Comparison of ENCODE assay signal across 28 mouse cellular contexts in the genomic region with DNA sequence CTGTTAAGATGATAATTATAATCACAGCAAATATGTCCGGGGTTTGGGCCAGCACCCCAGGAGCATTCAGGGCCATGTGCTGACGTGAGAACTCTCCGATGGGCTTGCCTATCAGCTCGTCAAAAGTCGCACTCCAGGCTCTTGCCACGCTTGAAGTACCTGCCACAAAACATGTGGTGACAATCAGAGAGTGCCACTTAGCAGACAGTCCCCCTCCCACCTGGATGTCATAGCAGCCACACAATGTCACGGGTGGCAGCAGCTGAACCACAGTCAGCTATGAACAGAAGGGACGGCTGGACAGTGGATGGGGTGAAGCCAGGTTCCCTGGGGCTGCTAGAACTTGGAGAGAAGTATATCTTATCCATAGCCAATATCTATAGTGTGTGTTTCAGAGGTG. TPM values are rescaled to one million over a fixed set of nuclear protein-coding genes. Genes with fewer than 3 reads are reported as not detected.
DNase-seq lines count a peak whose midpoint lies in the region; ATAC-seq lines count a peak whose summit lies in the region.
"Had no signal": no experiment of that assay in that cellular context is flagged by ENCODE, and none has a peak within 500 bp of the region (broad histone marks: within the 10 kb centered on the region; RNA-seq: fewer than 3 reads in every experiment).

No protein-coding gene starts in this region.

- no peaks in the 10 kb centered on the region for H3K27me3 ChIP-seq in kidney, embryonic 16.5 days (ENCODE audit: insufficient read depth, low read length)
- no peaks in the 10 kb centered on the region for H3K27me3 ChIP-seq in heart, embryonic 14.5 days (ENCODE audit: control insufficient read depth, insufficient read depth, low read length)
- H3K27me3 ChIP-seq: embryonic facial prominence, embryonic 15.5 days; forebrain, embryonic 12.5 days; hindbrain, embryonic 12.5 days; liver, embryonic 12.5 days; megakaryocyte, embryonic 14.5 days; midbrain, embryonic 13.5 days; neural tube, embryonic 15.5 days; stomach, embryonic 15.5 days had no signal

- intact Hi-C loops in heart, postnatal 14 days (cut with DNase I), result no loop called here

- no peaks in the 10 kb centered on the region for H3K9me3 ChIP-seq in kidney, embryonic 16.5 days (ENCODE audit: low read length)
- H3K9me3 ChIP-seq in heart, embryonic 14.5 days (ENCODE audit: control insufficient read depth, low read length), result no peaks in the 10 kb centered on the region
- H3K9me3 ChIP-seq: embryonic facial prominence, embryonic 15.5 days; forebrain, embryonic 12.5 days; hindbrain, embryonic 12.5 days; liver, embryonic 12.5 days; megakaryocyte, embryonic 14.5 days; midbrain, embryonic 13.5 days; neural tube, embryonic 15.5 days; stomach, embryonic 15.5 days had no signal

- no peak overlapping the region for H3K4me3 ChIP-seq in kidney, embryonic 16.5 days (ENCODE audit: low read length)
- H3K4me3 ChIP-seq in heart, embryonic 14.5 days (ENCODE audit: control insufficient read depth in 1 of 2, insufficient read depth in 1 of 2, low read depth in 1 of 2, low read length in 2 of 2), result no peak overlapping the region
- H3K4me3 ChIP-seq: embryonic facial prominence, embryonic 15.5 days; forebrain, embryonic 12.5 days; hindbrain, embryonic 12.5 days; liver, embryonic 12.5 days; megakaryocyte, embryonic 14.5 days; midbrain, embryonic 13.5 days; neural tube, embryonic 15.5 days; stomach, embryonic 15.5 days had no signal

- no peak overlapping the region for H3K9ac ChIP-seq in kidney, embryonic 16.5 days (replicated peaks; ENCODE audit: low read length)
- no peak overlapping the region for H3K9ac ChIP-seq in heart, embryonic 14.5 days (ENCODE audit: low read length)
- H3K9ac ChIP-seq: embryonic facial prominence, embryonic 15.5 days; forebrain, embryonic 12.5 days; forebrain, postnatal 0 days; hindbrain, embryonic 12.5 days; liver, embryonic 12.5 days; liver, postnatal 0 days; midbrain, embryonic 13.5 days; neural tube, embryonic 15.5 days; stomach, embryonic 15.5 days had no signal

- no peak overlapping the region for H3K27ac ChIP-seq in kidney, embryonic 16.5 days (ENCODE audit: low read length)
- H3K27ac ChIP-seq in heart, embryonic 14.5 days (replicated peaks in 1 of 2; ENCODE audit: control insufficient read depth in 1 of 2, insufficient read depth in 1 of 2, low read depth in 2 of 2, low read length in 2 of 2), result no peak overlapping the region
- H3K27ac ChIP-seq: embryonic facial prominence, embryonic 15.5 days; forebrain, embryonic 12.5 days; hindbrain, embryonic 12.5 days; liver, embryonic 12.5 days; midbrain, embryonic 13.5 days; neural tube, embryonic 15.5 days; stomach, embryonic 15.5 days had no signal

- ATAC-seq in kidney, embryonic 16.5 days (ENCODE audit: low FRiP score, low TSS enrichment), result 0 out of 2 replicates have a peak, but pooled peaks have one; percentile 32
- ATAC-seq in heart, embryonic 14.5 days (ENCODE audit: insufficient number of reproducible peaks, insufficient read depth, low FRiP score, low read depth), result peak; percentile 41; the same call in 1 of the 2 replicates
- ATAC-seq: forebrain, postnatal 0 days; intestine, postnatal 0 days; liver, embryonic 12.5 days; liver, postnatal 0 days; midbrain, embryonic 13.5 days had no signal

- DNase-seq in heart, adult 11 months, result peak; percentile 95
- DNase-seq in heart, adult 8-10 months (ENCODE audit: low spot score), result no peak
- no peak for DNase-seq in kidney, postnatal 14 days
- DNase-seq in heart, postnatal 14 days, result peak; percentile 19 to 43
- DNase-seq in frontal cortex, postnatal 14 days (ENCODE audit: low spot score in 2 of 2), result no peak
- DNase-seq in adrenal gland, adult 18-20 months (ENCODE audit: low spot score in 2 of 2), result no peak
- DNase-seq: adrenal gland, postnatal 10 days; cerebellum, adult 18-20 months; forebrain, postnatal 0 days; gastrocnemius, postnatal 10 days; kidney, adult 9 months; kidney, postnatal 25 days; liver, postnatal 0 days; lung, postnatal 36 days; retina, postnatal 1 day; right cerebral cortex, postnatal 14 days; thymus, postnatal 14 days had no signal

- no peak overlapping the region for H3K4me2 ChIP-seq in kidney, embryonic 16.5 days (replicated peaks; ENCODE audit: low read depth, low read length)
- H3K4me2 ChIP-seq in heart, embryonic 14.5 days (ENCODE audit: low read length), result no peak overlapping the region
- H3K4me2 ChIP-seq: embryonic facial prominence, embryonic 15.5 days; forebrain, embryonic 12.5 days; hindbrain, embryonic 12.5 days; liver, embryonic 12.5 days; midbrain, embryonic 13.5 days; neural tube, embryonic 15.5 days; stomach, embryonic 15.5 days had no signal

- H3K36me3 ChIP-seq in kidney, embryonic 16.5 days (ENCODE audit: insufficient read depth, low read length), result peaks cover 10% of the 10 kb centered on the region; the same call in 1 of the 2 replicates
- H3K36me3 ChIP-seq in heart, embryonic 14.5 days (ENCODE audit: control insufficient read depth, insufficient read depth, low read length), result peaks cover 19% of the 10 kb centered on the region; the same call in 1 of the 2 replicates
- H3K36me3 ChIP-seq: hindbrain, embryonic 12.5 days; midbrain, embryonic 13.5 days; neural tube, embryonic 15.5 days; stomach, embryonic 15.5 days had no signal

- 0 out of 2 replicates have a peak, but pooled peaks cover 3% of the 10 kb centered on the region for H3K4me1 ChIP-seq in kidney, embryonic 16.5 days (ENCODE audit: insufficient read depth, low read length)
- H3K4me1 ChIP-seq in heart, embryonic 14.5 days (ENCODE audit: control insufficient read depth in 2 of 2, insufficient read depth in 2 of 2, low read length in 2 of 2), result peaks cover 10 to 29% of the 10 kb centered on the region in 2 experiments
- H3K4me1 ChIP-seq: forebrain, embryonic 12.5 days; liver, embryonic 12.5 days; megakaryocyte, embryonic 14.5 days; midbrain, embryonic 13.5 days; stomach, embryonic 15.5 days had no signal

- 60% methylated on average over 8 of the region's 8 CpGs for WGBS in kidney, embryonic 16.5 days
- WGBS in heart, embryonic 14.5 days, result 25% methylated on average over 8 of the region's 8 CpGs

RNA-seq across cellular contexts. Expression of a gene that starts 51.6 kb away (rescaled TPM):
- total RNA-seq in heart, adult 8-10 months (2022), result 10 to 100 TPM in 3 of 4 experiments, 1 to 10 TPM in 1; 9.3 to 13.4 (median 10.9) TPM
- 16.7 and 19.0 TPM in 2 replicates for polyA plus RNA-seq in kidney, embryonic 16.5 days (2015; fragmentation: Nextera tagmentation; extraction: Ambion mirVana)
- 22.5 and 23.0 TPM in 2 replicates for polyA plus RNA-seq in heart, embryonic 14.5 days (2014; fragmentation: Nextera tagmentation; extraction: Ambion mirVana)
- total RNA-seq in heart, postnatal 14 days (2021), result 10 to 100 TPM; 16.2 to 17.7 TPM
- total RNA-seq in adrenal gland, adult 18-20 months (2021), result 10 to 100 TPM; 87.0 to 94.9 TPM

Comparison
In these comparisons a context has a peak if more than half of its experiments do, and no peak if none do; other contexts are left out.
1. DNase-seq: peak in heart, adult 11 months (single experiment) and heart, postnatal 14 days (2 of 2); none in heart, adult 8-10 months (single experiment), kidney, postnatal 14 days (single experiment), frontal cortex, postnatal 14 days (0 of 2) and adrenal gland, adult 18-20 months (0 of 2).
2. RNA of a gene that starts 51.6 kb away (total RNA-seq): 87.0 to 94.9 TPM in adrenal gland, adult 18-20 months; 16.2 to 17.7 TPM in heart, postnatal 14 days and 9.3 to 13.4 TPM in heart, adult 8-10 months; every median in the first group is over 4 times any median in the second.